Mouse (Mus musculus) forebrain, embryonic 10.5 days (tissue): ENCODE measurements around the gene Zfp467. TPM values are rescaled to one million over a fixed set of nuclear protein-coding genes. Genes with fewer than 3 reads are reported as not detected.

Source experiments
- DNase-seq: peaks from one replicate; pipeline ENCODE4 v3.0.0-alpha.2; 2017; ENCODE audit warnings: low spot score; ENCODE audit errors: extremely low spot score
- H3K27ac ChIP-seq: fragments of 300-500 bp; sonication (generic); 2 replicates; pipeline ENCODE4 v1.5.1; 2016; ENCODE audit warnings: mild to moderate bottlenecking
- H3K27me3 ChIP-seq: fragments of 300-500 bp; sonication (generic); 2 replicates; pipeline ENCODE4 v1.6.1; 2016; ENCODE audit warnings: mild to moderate bottlenecking; ENCODE audit not compliant: poor library complexity, severe bottlenecking
- H3K36me3 ChIP-seq: fragments of 300-500 bp; sonication (generic); replicated peaks from 2 replicates; pipeline ENCODE4 v1.6.1; 2016; ENCODE audit warnings: mild to moderate bottlenecking, moderate library complexity
- H3K4me1 ChIP-seq: fragments of 300-500 bp; sonication (generic); 2 replicates; pipeline ENCODE4 v1.6.1; 2016
- H3K4me3 ChIP-seq: fragments of 300-500 bp; sonication (generic); 2 replicates; pipeline ENCODE4 v1.5.1; 2016; ENCODE audit warnings: mild to moderate bottlenecking, moderate library complexity
- H3K9me3 ChIP-seq: fragments of 300-500 bp; sonication (generic); 2 replicates; pipeline ENCODE4 v1.6.1; 2016; ENCODE audit warnings: mild to moderate bottlenecking, moderate library complexity
- whole genome bisulfite sequencing: fragments of 180-500 bp; shearing (Covaris S2); methylation state at CpG from one replicate; pipeline ENCODE4 v1.1.7; 2016; 5-methylcytosine and 5-hydroxymethylcytosine counted together
- microRNA-seq: library from miRNA; unstranded; fragments of <30 nt; microRNA quantifications from one replicate; pipeline ENCODE4, GENCODE M21; 2017
- polyA plus RNA-seq: library from polyadenylated mRNA; unstranded; fragments of >200 nt; fragmentation: Nextera tagmentation; extraction: Ambion mirVana; gene quantifications from 2 replicates; pipeline ENCODE4 v1.2.1, GENCODE M21; 2016

The Zfp467 gene
- polyA plus RNA-seq, 1 experiment from 2014 or later: 13.1 TPM

GRCm38 (mm10) chr6:48395105-48396007, 50.3 kb downstream of the Zfp467 start, which contains the start of gene Krba1:
Krba1 (plus strand) TSS chr6:48395586.
- no peaks in the 10 kb centered on the region for H3K9me3 ChIP-seq
- peaks cover 11% of the 10 kb centered on the region; the same call in 1 of the 2 replicates for H3K27me3 ChIP-seq
- H3K27ac ChIP-seq: peak within 1 kb of the TSS; percentile 90

GRCm38 (mm10) chr6:48393811-48394210, 51.8 kb downstream of the Zfp467 start:
- H3K4me3 ChIP-seq: no peak overlapping the region
- H3K36me3 ChIP-seq: no peaks in the 10 kb centered on the region; the same call in 1 of the 2 replicates
- DNase-seq: no peak
- peaks cover 11% of the 10 kb centered on the region; the same call in 1 of the 2 replicates for H3K27me3 ChIP-seq
- no peaks in the 10 kb centered on the region for H3K9me3 ChIP-seq
- no peak overlapping the region for H3K27ac ChIP-seq
- H3K4me1 ChIP-seq: peaks cover 25% of the 10 kb centered on the region

More at GRCm38 (mm10) chr6:48395105-48396007, 50.3 kb downstream of the Zfp467 start, which contains the start of gene Krba1:
- H3K4me1 ChIP-seq: peaks cover 25% of the 10 kb centered on the region
- peak; percentile 87 for DNase-seq
- H3K4me3 ChIP-seq: peak within 1 kb of the TSS; percentile 87
- 2% methylated on average over 65 of the region's 65 CpGs for WGBS
- H3K36me3 ChIP-seq: no peaks in the 10 kb centered on the region; the same call in 1 of the 2 replicates

GRCm38 (mm10) chr6:48388221-48388620, 57.4 kb downstream of the Zfp467 start:
- Histone ChIP-seq H3K36me3 (no peaks in the 10 kb centered on the region), H3K4me1 (no peaks in the 10 kb centered on the region), H3K4me3 (no peak overlapping the region), H3K27me3 (no peaks in the 10 kb centered on the region), H3K27ac (no peak overlapping the region), H3K9me3 (peaks cover 7% of the 10 kb centered on the region; the same call in 1 of the 2 replicates)
- DNase-seq: no peak
- 68% methylated on average over 3 of the region's 3 CpGs for WGBS

Small RNA genes within 50 kb of the gene (microRNA-seq; reads per million reads assigned to microRNA genes)
- gene Gm24325: not detected

Other genes with a start within 250 kb of the Zfp467 start
- gene Krba1, start 50.2 kb downstream of the Zfp467 start, polyA plus RNA-seq: 23.7 and 24.5 TPM in 2 replicates
- gene Sspo, start 2.4 kb upstream of the Zfp467 start, polyA plus RNA-seq: 0.15 and 0.19 TPM in 2 replicates
- 43.4 and 44.0 TPM in 2 replicates for gene Atp6v0e2, start 91.8 kb upstream of the Zfp467 start, polyA plus RNA-seq
- gene Lrrc61, start 109.0 kb upstream of the Zfp467 start, polyA plus RNA-seq: 15.2 and 16.5 TPM in 2 replicates
- gene Rarres2, start 127.0 kb upstream of the Zfp467 start, polyA plus RNA-seq: 0.30 and 0.41 TPM in 2 replicates
- not detected in 2 replicates for gene Gm45021, start 143.8 kb upstream of the Zfp467 start, polyA plus RNA-seq
- gene Repin1, start 148.1 kb upstream of the Zfp467 start, polyA plus RNA-seq: 53.1 and 56.8 TPM in 2 replicates
- gene Gm44965, start 148.1 kb upstream of the Zfp467 start, polyA plus RNA-seq: 1.2 and 2.3 TPM in 2 replicates
- 8.8 and 11.1 TPM in 2 replicates for gene Zfp775, start 156.2 kb upstream of the Zfp467 start, polyA plus RNA-seq
- 0.46 and 0.83 TPM in 2 replicates for gene AI854703, start 180.9 kb upstream of the Zfp467 start, polyA plus RNA-seq
- gene Gimap8, start 201.4 kb upstream of the Zfp467 start, polyA plus RNA-seq: 0.31 and 0.33 TPM in 2 replicates
- 4.0 TPM in 2 replicates for gene Gimap9, start 230.3 kb upstream of the Zfp467 start, polyA plus RNA-seq
- gene Gimap4, start 238.7 kb upstream of the Zfp467 start, polyA plus RNA-seq: 5.9 and 6.8 TPM in 2 replicates